10 mouse cellular contexts compared by ENCODE assay signal in genomic region chr5:30587101-30587500, GRCm38 (mm10). TPM values are rescaled to one million over a fixed set of nuclear protein-coding genes. Genes with fewer than 3 reads are reported as not detected.
A peak's percentile ranks its signal among the peaks of the same experiment; 100 is the strongest.
DNase-seq lines count a peak whose midpoint lies in the region; ATAC-seq and TF ChIP-seq lines count a peak whose summit lies in the region.
"Had no signal": no experiment of that assay in that cellular context is flagged by ENCODE, and none has a peak within 500 bp of the region (broad histone marks: within the 10 kb centered on the region; RNA-seq: fewer than 3 reads in every experiment).

No protein-coding gene starts in this region.

- peak overlapping the region; percentile 88 for H3K4me2 ChIP-seq in hindbrain, embryonic 16.5 days (ENCODE audit: low read length)
- H3K4me2 ChIP-seq in liver, postnatal 0 days (ENCODE audit: low read depth, low read length): no peak overlapping the region

- peak; percentile 9; the same call in 1 of the 2 replicates for ATAC-seq in hindbrain, embryonic 16.5 days
- ATAC-seq in liver, postnatal 0 days: no peak

- H3K4me1 ChIP-seq in hindbrain, embryonic 16.5 days (ENCODE audit: control insufficient read depth, insufficient read depth, low read depth, low read length): peaks cover 28% of the 10 kb centered on the region
- peaks cover 9% of the 10 kb centered on the region for H3K4me1 ChIP-seq in liver, postnatal 0 days (ENCODE audit: insufficient read depth)
- peaks cover 21% of the 10 kb centered on the region for H3K4me1 ChIP-seq in embryonic facial prominence, embryonic 10.5 days

- WGBS in hindbrain, embryonic 16.5 days: 27% methylated on average over 2 of the region's 2 CpGs
- 21% methylated on average over 2 of the region's 2 CpGs for WGBS in liver, postnatal 0 days (ENCODE audit: insufficient replicate concordance)
- 47% methylated on average over 2 of the region's 2 CpGs for WGBS in embryonic facial prominence, embryonic 10.5 days

- H3K36me3 ChIP-seq in hindbrain, embryonic 16.5 days (ENCODE audit: control insufficient read depth, insufficient read depth, low read length): no peaks in the 10 kb centered on the region
- no peaks in the 10 kb centered on the region for H3K36me3 ChIP-seq in liver, postnatal 0 days (replicated peaks; ENCODE audit: insufficient read depth, low read length)
- no peaks in the 10 kb centered on the region for H3K36me3 ChIP-seq in embryonic facial prominence, embryonic 10.5 days (replicated peaks)

- TF ChIP-seq EP300 in liver, postnatal 0 days (IDR thresholded peaks at IDR 0.05; ENCODE audit: low read depth): no peak

- TF ChIP-seq CTCF in liver, postnatal 0 days (IDR thresholded peaks at IDR 0.05; ENCODE audit: low read depth): no peak

- H3K4me3 ChIP-seq in hindbrain, embryonic 16.5 days (ENCODE audit: low read length): peak overlapping the region; percentile 73
- H3K4me3 ChIP-seq in liver, postnatal 0 days (ENCODE audit: low read depth, low read length): no peak overlapping the region
- H3K4me3 ChIP-seq in embryonic facial prominence, embryonic 10.5 days: no peak overlapping the region
- H3K4me3 ChIP-seq: erythroblast, embryonic 14.5 days had no signal

- DNase-seq in cerebellum, adult 8-10 months: peak; percentile 55
- no peak for DNase-seq in cerebellum, adult 18-20 months
- peak; percentile 56 for DNase-seq in MN1 (ENCODE audit: low spot score)
- peak; percentile 65 for DNase-seq in heart, adult 8-10 months (ENCODE audit: low spot score)
- DNase-seq in liver, postnatal 0 days: no peak
- DNase-seq in embryonic facial prominence, embryonic 10.5 days (ENCODE audit: low spot score): no peak
- DNase-seq in ovary, postnatal 14 days (ENCODE audit: low spot score): no peak
- DNase-seq: kidney, adult 18-20 months had no signal

- H3K27ac ChIP-seq in hindbrain, embryonic 16.5 days (ENCODE audit: low read depth, low read length): peak overlapping the region; percentile 83; the same call in 1 of the 2 replicates
- no peak overlapping the region for H3K27ac ChIP-seq in liver, postnatal 0 days (ENCODE audit: low read depth)
- no peak overlapping the region for H3K27ac ChIP-seq in embryonic facial prominence, embryonic 10.5 days (replicated peaks)

- no peaks in the 10 kb centered on the region for H3K9me3 ChIP-seq in hindbrain, embryonic 16.5 days (ENCODE audit: control insufficient read depth, low read length)
- no peaks in the 10 kb centered on the region for H3K9me3 ChIP-seq in liver, postnatal 0 days (ENCODE audit: low read length)
- no peaks in the 10 kb centered on the region for H3K9me3 ChIP-seq in embryonic facial prominence, embryonic 10.5 days

- H3K9ac ChIP-seq in hindbrain, embryonic 16.5 days (ENCODE audit: low read depth, low read length): no peak overlapping the region
- H3K9ac ChIP-seq in liver, postnatal 0 days (replicated peaks): no peak overlapping the region

- H3K27me3 ChIP-seq in hindbrain, embryonic 16.5 days (replicated peaks; ENCODE audit: control insufficient read depth, insufficient read depth, low read length): no peaks in the 10 kb centered on the region
- H3K27me3 ChIP-seq in liver, postnatal 0 days (ENCODE audit: insufficient read depth, low read length): peaks cover 48% of the 10 kb centered on the region
- peaks cover 87% of the 10 kb centered on the region for H3K27me3 ChIP-seq in embryonic facial prominence, embryonic 10.5 days (replicated peaks; ENCODE audit: low read depth, poor library complexity, severe bottlenecking)

RNA-seq across cellular contexts. Expression of gene Kcnk3, which starts 0.9 kb away (rescaled TPM):
- total RNA-seq in heart, adult 8-10 months (2022): 100 to 1,000 TPM; 268 to 282 (median 276) TPM
- 8.0 and 10.6 TPM in 2 replicates for polyA plus RNA-seq in hindbrain, embryonic 16.5 days (2015; fragmentation: Nextera tagmentation; extraction: Ambion mirVana)
- 0.26 and 0.46 TPM in 2 replicates for polyA plus RNA-seq in liver, postnatal 0 days (2015; fragmentation: Nextera tagmentation; extraction: Ambion mirVana)
- 0.26 and 0.35 TPM in 2 replicates for polyA plus RNA-seq in embryonic facial prominence, embryonic 10.5 days (2016; fragmentation: Nextera tagmentation; extraction: Ambion mirVana)
- polyA plus RNA-seq: erythroblast, embryonic 14.5 days had no signal

RNA-seq across cellular contexts. Expression of gene Cib4, which starts 41.5 kb away (rescaled TPM):
- total RNA-seq in heart, adult 8-10 months (2022): not detected
- polyA plus RNA-seq in hindbrain, embryonic 16.5 days (2015; fragmentation: Nextera tagmentation; extraction: Ambion mirVana): not detected in 2 replicates
- not detected in 2 replicates for polyA plus RNA-seq in liver, postnatal 0 days (2015; fragmentation: Nextera tagmentation; extraction: Ambion mirVana)
- not detected in 2 replicates for polyA plus RNA-seq in embryonic facial prominence, embryonic 10.5 days (2016; fragmentation: Nextera tagmentation; extraction: Ambion mirVana)
- polyA plus RNA-seq: erythroblast, embryonic 14.5 days had no signal

Comparison
In these comparisons a context has a peak if more than half of its experiments do, and no peak if none do; other contexts are left out.
1. DNase-seq: peak in cerebellum, adult 8-10 months (single experiment), MN1 (single experiment) and heart, adult 8-10 months (single experiment); none in cerebellum, adult 18-20 months (0 of 2), liver, postnatal 0 days (single experiment), embryonic facial prominence, embryonic 10.5 days (single experiment) and ovary, postnatal 14 days (single experiment).